Comparison of ENCODE assay signal across 8 mouse cellular contexts in genomic region chr19:46315752-46316610, GRCm38 (mm10). TPM values are rescaled to one million over a fixed set of nuclear protein-coding genes. Genes with fewer than 3 reads are reported as not detected.
A peak's percentile ranks its signal among the peaks of the same experiment; 100 is the strongest.
DNase-seq lines count a peak whose midpoint lies in the region; ATAC-seq and TF ChIP-seq lines count a peak whose summit lies in the region.

No protein-coding gene starts in this region.

- peak overlapping the region in 1 of 2 experiments; percentile 52; a peak in 1 of 4 replicates for H3K4me3 ChIP-seq in heart, embryonic 14.5 days (ENCODE audit: control insufficient read depth in 1 of 2, insufficient read depth in 1 of 2, low read depth in 1 of 2, low read length in 2 of 2)
- peak overlapping the region; percentile 64; the same call in 1 of the 2 replicates for H3K4me3 ChIP-seq in forebrain, postnatal 0 days (ENCODE audit: low read depth, low read length)
- peak overlapping the region; percentile 56 for H3K4me3 ChIP-seq in liver, embryonic 13.5 days (replicated peaks)

- H3K4me2 ChIP-seq in heart, embryonic 14.5 days (ENCODE audit: low read length) = peak overlapping the region; percentile 81
- peak overlapping the region; percentile 83 for H3K4me2 ChIP-seq in forebrain, postnatal 0 days (ENCODE audit: low read depth)
- H3K4me2 ChIP-seq in liver, embryonic 13.5 days = peak overlapping the region; percentile 93

- TF ChIP-seq CTCF in forebrain, postnatal 0 days (IDR thresholded peaks at IDR 0.05; ENCODE audit: low read depth) = no peak

- peak overlapping the region in 1 of 2 experiments; percentile 36; a peak in 1 of 4 replicates for H3K27ac ChIP-seq in heart, embryonic 14.5 days (replicated peaks in 1 of 2; ENCODE audit: control insufficient read depth in 1 of 2, insufficient read depth in 1 of 2, low read depth in 2 of 2, low read length in 2 of 2)
- no peak overlapping the region for H3K27ac ChIP-seq in forebrain, postnatal 0 days (ENCODE audit: low read depth, low read length)
- peak overlapping the region; percentile 98 for H3K27ac ChIP-seq in liver, embryonic 13.5 days

- H3K9me3 ChIP-seq in heart, embryonic 14.5 days (ENCODE audit: control insufficient read depth, low read length) = no peaks in the 10 kb centered on the region
- no peaks in the 10 kb centered on the region for H3K9me3 ChIP-seq in forebrain, postnatal 0 days (ENCODE audit: low read length)
- no peaks in the 10 kb centered on the region for H3K9me3 ChIP-seq in liver, embryonic 13.5 days (replicated peaks)

- H3K9ac ChIP-seq in heart, embryonic 14.5 days (ENCODE audit: low read length) = no peak overlapping the region
- H3K9ac ChIP-seq in forebrain, postnatal 0 days = 0 out of 2 replicates have a peak overlapping the region, but pooled peaks have one; percentile 59
- H3K9ac ChIP-seq in liver, embryonic 13.5 days = peak overlapping the region; percentile 77

- ATAC-seq in heart, embryonic 14.5 days (ENCODE audit: insufficient number of reproducible peaks, insufficient read depth, low FRiP score, low read depth) = no peak
- ATAC-seq in forebrain, postnatal 0 days = no peak
- peak; percentile 24 for ATAC-seq in liver, embryonic 13.5 days (ENCODE audit: low read depth)
- ATAC-seq in erythroid progenitor cell, adult 5-6 weeks (replicated peaks; ENCODE audit: low FRiP score, poor library complexity, severe bottlenecking) = no peak

- WGBS in heart, embryonic 14.5 days = 42% methylated on average over 12 of the region's 12 CpGs
- 47% methylated on average over 12 of the region's 12 CpGs for WGBS in forebrain, postnatal 0 days
- WGBS in liver, embryonic 13.5 days (ENCODE audit: insufficient replicate concordance) = 47% methylated on average over 12 of the region's 12 CpGs

- no peak for DNase-seq in heart, postnatal 4 days
- DNase-seq in brain, adult 2 months (ENCODE audit: low read depth, low spot score) = peak; percentile 54
- no peak for DNase-seq in forebrain, postnatal 0 days
- peak; percentile 0 for DNase-seq in liver, embryonic 13.5 days
- no peak for DNase-seq in embryo, embryonic 9.5 days (ENCODE audit: extremely low spot score)
- no peak for DNase-seq in lung, postnatal 25 days (ENCODE audit: low spot score)

- peaks cover 15 to 34% of the 10 kb centered on the region in 2 experiments for H3K4me1 ChIP-seq in heart, embryonic 14.5 days (ENCODE audit: control insufficient read depth in 2 of 2, insufficient read depth in 2 of 2, low read length in 2 of 2)
- peaks cover 16% of the 10 kb centered on the region for H3K4me1 ChIP-seq in forebrain, postnatal 0 days (ENCODE audit: insufficient read depth)
- H3K4me1 ChIP-seq in liver, embryonic 13.5 days (replicated peaks) = peaks cover 77% of the 10 kb centered on the region

- H3K36me3 ChIP-seq in heart, embryonic 14.5 days (ENCODE audit: control insufficient read depth, insufficient read depth, low read length) = peaks cover 16% of the 10 kb centered on the region
- peaks cover 32% of the 10 kb centered on the region for H3K36me3 ChIP-seq in forebrain, postnatal 0 days (ENCODE audit: insufficient read depth)
- H3K36me3 ChIP-seq in liver, embryonic 13.5 days = peaks cover 18% of the 10 kb centered on the region

- peaks cover 75% of the 10 kb centered on the region for H3K27me3 ChIP-seq in heart, embryonic 14.5 days (ENCODE audit: control insufficient read depth, insufficient read depth, low read length)
- 0 out of 2 replicates have a peak, but pooled peaks cover 17% of the 10 kb centered on the region for H3K27me3 ChIP-seq in forebrain, postnatal 0 days (ENCODE audit: insufficient read depth, low read length)
- peaks cover 82% of the 10 kb centered on the region for H3K27me3 ChIP-seq in liver, embryonic 13.5 days

RNA-seq across cellular contexts. Expression of gene Psd, which starts 11.0 kb away (rescaled TPM):
- polyA plus RNA-seq in heart, embryonic 14.5 days (2014; fragmentation: Nextera tagmentation; extraction: Ambion mirVana) = 6.0 and 7.4 TPM in 2 replicates
- total RNA-seq in heart, postnatal 4 days (2021) = 1 to 10 TPM; 1.7 to 2.1 TPM
- total RNA-seq in forebrain, postnatal 0 days (2014; rRNA removed) = 395 and 483 TPM in 2 replicates
- 158 and 178 TPM in 2 replicates for polyA plus RNA-seq in forebrain, postnatal 0 days (2015; fragmentation: Nextera tagmentation; extraction: Ambion mirVana)
- polyA plus RNA-seq in liver, embryonic 13.5 days (2015; fragmentation: Nextera tagmentation; extraction: Ambion mirVana) = 5.8 and 7.1 TPM in 2 replicates
- not detected in 2 replicates for total RNA-seq in erythroid progenitor cell, adult 5-6 weeks (2015; ENCODE audit: low replicate concordance)
- total RNA-seq in erythroid progenitor cell, adult 5-6 weeks (2017; ENCODE audit: low replicate concordance) = 2.8 TPM in 1 of 2 replicates, not detected in the other

RNA-seq across cellular contexts. Expression of gene Nfkb2, which starts 11.9 kb away (rescaled TPM):
- polyA plus RNA-seq in heart, embryonic 14.5 days (2014; fragmentation: Nextera tagmentation; extraction: Ambion mirVana) = 7.0 and 7.4 TPM in 2 replicates
- 10 to 100 TPM; 15.1 to 15.2 TPM for total RNA-seq in heart, postnatal 4 days (2021)
- 2.2 TPM in 2 replicates for total RNA-seq in forebrain, postnatal 0 days (2014; rRNA removed)
- 1.2 and 1.3 TPM in 2 replicates for polyA plus RNA-seq in forebrain, postnatal 0 days (2015; fragmentation: Nextera tagmentation; extraction: Ambion mirVana)
- polyA plus RNA-seq in liver, embryonic 13.5 days (2015; fragmentation: Nextera tagmentation; extraction: Ambion mirVana) = 3.9 and 4.3 TPM in 2 replicates
- 1.1 and 1.7 TPM in 2 replicates for total RNA-seq in erythroid progenitor cell, adult 5-6 weeks (2015; ENCODE audit: low replicate concordance)
- total RNA-seq in erythroid progenitor cell, adult 5-6 weeks (2017; ENCODE audit: low replicate concordance) = 1.2 and 1.9 TPM in 2 replicates

RNA-seq across cellular contexts. Expression of gene Fbxl15, which starts 12.0 kb away (rescaled TPM):
- 10.4 and 11.8 TPM in 2 replicates for polyA plus RNA-seq in heart, embryonic 14.5 days (2014; fragmentation: Nextera tagmentation; extraction: Ambion mirVana)
- total RNA-seq in heart, postnatal 4 days (2021) = 1 to 10 TPM; 5.5 to 7.2 TPM
- 37.2 and 54.8 TPM in 2 replicates for total RNA-seq in forebrain, postnatal 0 days (2014; rRNA removed)
- polyA plus RNA-seq in forebrain, postnatal 0 days (2015; fragmentation: Nextera tagmentation; extraction: Ambion mirVana) = 50.3 and 59.1 TPM in 2 replicates
- 11.2 and 12.1 TPM in 2 replicates for polyA plus RNA-seq in liver, embryonic 13.5 days (2015; fragmentation: Nextera tagmentation; extraction: Ambion mirVana)
- total RNA-seq in erythroid progenitor cell, adult 5-6 weeks (2015; ENCODE audit: low replicate concordance) = not detected in 2 replicates
- 2.2 TPM in 1 of 2 replicates, not detected in the other for total RNA-seq in erythroid progenitor cell, adult 5-6 weeks (2017; ENCODE audit: low replicate concordance)

RNA-seq across cellular contexts. Expression of gene Cuedc2, which starts 22.5 kb away (rescaled TPM):
- polyA plus RNA-seq in heart, embryonic 14.5 days (2014; fragmentation: Nextera tagmentation; extraction: Ambion mirVana) = 125 and 128 TPM in 2 replicates
- 100 to 1,000 TPM in 1 of 2 experiments, 10 to 100 TPM in 1; 98.8 to 108 TPM for total RNA-seq in heart, postnatal 4 days (2021)
- 214 and 275 TPM in 2 replicates for total RNA-seq in forebrain, postnatal 0 days (2014; rRNA removed)
- 388 and 443 TPM in 2 replicates for polyA plus RNA-seq in forebrain, postnatal 0 days (2015; fragmentation: Nextera tagmentation; extraction: Ambion mirVana)
- 85.6 and 86.7 TPM in 2 replicates for polyA plus RNA-seq in liver, embryonic 13.5 days (2015; fragmentation: Nextera tagmentation; extraction: Ambion mirVana)
- total RNA-seq in erythroid progenitor cell, adult 5-6 weeks (2015; ENCODE audit: low replicate concordance) = 8.4 and 16.2 TPM in 2 replicates
- 42.4 and 50.7 TPM in 2 replicates for total RNA-seq in erythroid progenitor cell, adult 5-6 weeks (2017; ENCODE audit: low replicate concordance)

RNA-seq across cellular contexts. Expression of gene Mfsd13a, which starts 24.9 kb away (rescaled TPM):
- polyA plus RNA-seq in heart, embryonic 14.5 days (2014; fragmentation: Nextera tagmentation; extraction: Ambion mirVana) = 4.4 and 6.4 TPM in 2 replicates
- total RNA-seq in heart, postnatal 4 days (2021) = 1 to 10 TPM; 3.1 to 4.2 TPM
- 4.1 and 5.3 TPM in 2 replicates for total RNA-seq in forebrain, postnatal 0 days (2014; rRNA removed)
- polyA plus RNA-seq in forebrain, postnatal 0 days (2015; fragmentation: Nextera tagmentation; extraction: Ambion mirVana) = 11.5 and 14.1 TPM in 2 replicates
- polyA plus RNA-seq in liver, embryonic 13.5 days (2015; fragmentation: Nextera tagmentation; extraction: Ambion mirVana) = 10.6 and 12.3 TPM in 2 replicates
- 4.6 and 6.1 TPM in 2 replicates for total RNA-seq in erythroid progenitor cell, adult 5-6 weeks (2015; ENCODE audit: low replicate concordance)
- 1.4 and 6.2 TPM in 2 replicates for total RNA-seq in erythroid progenitor cell, adult 5-6 weeks (2017; ENCODE audit: low replicate concordance)

Comparison
In these comparisons a context has a peak if more than half of its experiments do, and no peak if none do; other contexts are left out.
1. DNase-seq: peak in brain, adult 2 months (single experiment) and liver, embryonic 13.5 days (single experiment); none in heart, postnatal 4 days (single experiment), forebrain, postnatal 0 days (single experiment), embryo, embryonic 9.5 days (single experiment) and lung, postnatal 25 days (single experiment).
2. RNA of gene Psd, which starts 11.0 kb away (total RNA-seq): 395 to 483 TPM in forebrain, postnatal 0 days; 1.7 to 2.1 TPM in heart, postnatal 4 days and 2.8 TPM in erythroid progenitor cell, adult 5-6 weeks; every median in the first group is over 100 times any median in the second.
3. Peak in every context shown above with its lines, with median percentiles within 50 percentile points of each other: H3K4me2 ChIP-seq.